Mouse (Mus musculus) layer of hippocampus, postnatal 10 days (tissue): Measurements from ENCODE around the gene Nploc4. TPM values are rescaled to one million over a fixed set of nuclear protein-coding genes. Genes with fewer than 3 reads are reported as not detected.
"Not testable (repeated sequence)": the region's sequence is repeated elsewhere in the genome, so short reads cannot be mapped to it uniquely, and the experiment has no call there.

ENCODE experiments used
- DNase-seq, 2 experiments: peaks; one replicate each; pipeline ENCODE4 v3.0.0; 2021; ENCODE audit warnings: low spot score in 2 of 2
- total RNA-seq, 2 experiments: library from RNA; stranded (reverse); gene quantifications; 2 replicates each; pipeline ENCODE4 v1.2.3; 2021

Nploc4 gene
- total RNA-seq, 2 experiments from 2014 or later, result 71.2 to 71.4 TPM

GRCm38 (mm10) chr11:120444106-120444505, 6.6 kb upstream of the Nploc4 start:
- no peak for DNase-seq

GRCm38 (mm10) chr11:120442765-120443280, 5.3 kb upstream of the Nploc4 start:
- no peak for DNase-seq

GRCm38 (mm10) chr11:120442344-120442743, 4.8 kb upstream of the Nploc4 start, which contains the start of gene Tspan10:
Tspan10 (plus strand) TSS chr11:120442644.
- DNase-seq, result no peak

- DNase-seq, result no peak
Observed at GRCm38 (mm10) chr11:120437857-120438385, 413 bp upstream of the Nploc4 start.

GRCm38 (mm10) chr11:120426727-120427126, 10.8 kb downstream of the Nploc4 start:
- DNase-seq, result no peak

- DNase-seq, result peak; percentile 70 to 73
Observed at GRCm38 (mm10) chr11:120423569-120424295, 13.8 kb downstream of the Nploc4 start.

- no peak for DNase-seq
Observed at GRCm38 (mm10) chr11:120422651-120423568, 14.6 kb downstream of the Nploc4 start.

- no peak for DNase-seq
Observed at GRCm38 (mm10) chr11:120418592-120418991, 18.9 kb downstream of the Nploc4 start.

- DNase-seq, result no peak
Observed at GRCm38 (mm10) chr11:120417852-120418251, 19.7 kb downstream of the Nploc4 start.

- not testable (repeated sequence) for DNase-seq
Observed at GRCm38 (mm10) chr11:120413621-120414020, 23.9 kb downstream of the Nploc4 start.

GRCm38 (mm10) chr11:120406445-120406844, 31.1 kb downstream of the Nploc4 start:
- DNase-seq, result no peak

GRCm38 (mm10) chr11:120405867-120406266, 31.6 kb downstream of the Nploc4 start:
- no peak for DNase-seq

GRCm38 (mm10) chr11:120404814-120405213, 32.7 kb downstream of the Nploc4 start:
- DNase-seq, result no peak

- DNase-seq, result no peak
Observed at GRCm38 (mm10) chr11:120399319-120399718, 38.2 kb downstream of the Nploc4 start.

GRCm38 (mm10) chr11:120397602-120398001, 39.9 kb downstream of the Nploc4 start:
- DNase-seq, result no peak

- no peak for DNase-seq
Observed at GRCm38 (mm10) chr11:120395661-120396060, 41.8 kb downstream of the Nploc4 start.

GRCm38 (mm10) chr11:120388580-120388979, 48.9 kb downstream of the Nploc4 start:
- DNase-seq, result no peak

GRCm38 (mm10) chr11:120387157-120387556, 50.4 kb downstream of the Nploc4 start:
- DNase-seq, result no peak

- no peak for DNase-seq
Observed at GRCm38 (mm10) chr11:120386632-120387031, 50.9 kb downstream of the Nploc4 start.

- no peak for DNase-seq
Observed at GRCm38 (mm10) chr11:120382509-120382908, 55.0 kb downstream of the Nploc4 start.

GRCm38 (mm10) chr11:120381157-120381556, 56.4 kb downstream of the Nploc4 start:
- DNase-seq, result no peak

- no peak for DNase-seq
Observed at GRCm38 (mm10) chr11:120380271-120380670, 57.2 kb downstream of the Nploc4 start.
